Mouse (Mus musculus) brain, adult 10 weeks (tissue): Measurements from ENCODE around the gene Tfb2m. TPM values are rescaled to one million over a fixed set of nuclear protein-coding genes. Genes with fewer than 3 reads are reported as not detected.

Source experiments
- polyA plus RNA-seq: library from polyadenylated mRNA; stranded (reverse); fragments of 350-450 nt; fragmentation: Illumina TruSeq; extraction: RNeasy Lipid Tissue Mini Kit (QIAGEN cat#74804); gene quantifications from one replicate; pipeline ENCODE4 v1.2.3, GENCODE M21; 2015; ENCODE audit warnings: low read depth, low replicate concordance

Gene Tfb2m
- polyA plus RNA-seq = 28.6 TPM

GRCm38 (mm10) chr1:179545768-179546550 is at the start of gene Tfb2m, which contains the start of gene Cnst:
TSS of gene Tfb2m (minus strand) at chr1:179546267.
TSS of gene Cnst (plus strand) at chr1:179546370.

GRCm38 (mm10) chr1:179517713-179518465 is 28.2 kb downstream of the Tfb2m start, which contains the start of gene Smyd3:
TSS of gene Smyd3 (minus strand) at chr1:179518041.

Other genes starting within 250 kb of the Tfb2m start
- 14.2 TPM for gene Smyd3, start 28.2 kb downstream of the Tfb2m start, polyA plus RNA-seq
- gene Cnst, start 103 bp upstream of the Tfb2m start, polyA plus RNA-seq = 28.4 TPM
- 118 TPM for gene Sccpdh, start 121.9 kb upstream of the Tfb2m start, polyA plus RNA-seq
- not detected for gene Kif28, start 199.0 kb upstream of the Tfb2m start, polyA plus RNA-seq